Mouse (Mus musculus) E14TG2a.4 (cell line): Measurements from ENCODE around the gene Zfx.

Experiments used
- H3K27me3 ChIP-seq: 2 replicates; pipeline ENCODE4 v1.6.1; 2014; ENCODE audit warnings: low read length, control low read depth; ENCODE audit not compliant: insufficient read depth
- H3K36me3 ChIP-seq: 2 replicates; pipeline ENCODE4 v1.6.1; 2014; ENCODE audit warnings: low read length, control low read depth; ENCODE audit not compliant: insufficient read depth
- H3K4me1 ChIP-seq: replicated peaks from 2 replicates; pipeline ENCODE4 v1.6.1; 2014; ENCODE audit warnings: low read depth, low read length, control low read depth
- H3K4me3 ChIP-seq: replicated peaks from 2 replicates; pipeline ENCODE4 v1.5.1; 2014; ENCODE audit warnings: mild to moderate bottlenecking, low read length
- H3K9me3 ChIP-seq: 2 replicates; pipeline ENCODE4 v1.6.1; 2014; ENCODE audit warnings: low read length, control low read depth
- CTCF ChIP-seq: conservative IDR thresholded peaks from 2 replicates; pipeline ENCODE4 v1.5.1; 2014; ENCODE audit warnings: low read length
- NANOG ChIP-seq: IDR thresholded peaks from 2 replicates; pipeline ENCODE4 v1.6.1; 2014; ENCODE audit warnings: borderline replicate concordance, low read length, mixed read lengths
- POU5F1 ChIP-seq: IDR thresholded peaks from 2 replicates; pipeline ENCODE4 v1.6.1; 2014; ENCODE audit warnings: low read length, borderline replicate concordance

The Zfx gene

GRCm38 (mm10) chrX:94115882-94116281 lies 7.6 kb downstream of the Zfx start:
- Histone ChIP-seq H3K36me3 (no peaks in the 10 kb centered on the region), H3K4me3 (no peak overlapping the region), H3K4me1 (peaks cover 32% of the 10 kb centered on the region), H3K9me3 (no peaks in the 10 kb centered on the region), H3K27me3 (no peaks in the 10 kb centered on the region)
- TF ChIP-seq NANOG, result no peak
- TF ChIP-seq POU5F1, result no peak
- no peak for TF ChIP-seq CTCF

GRCm38 (mm10) chrX:94105964-94106363 lies 17.5 kb downstream of the Zfx start:
- TF ChIP-seq POU5F1 (no peak), NANOG (no peak), CTCF (no peak)
- Histone ChIP-seq H3K4me1 (peaks cover 15% of the 10 kb centered on the region), H3K27me3 (no peaks in the 10 kb centered on the region), H3K9me3 (no peaks in the 10 kb centered on the region), H3K36me3 (peaks cover 13% of the 10 kb centered on the region), H3K4me3 (no peak overlapping the region)

GRCm38 (mm10) chrX:94102938-94103337 lies 20.6 kb downstream of the Zfx start:
- no peak overlapping the region for H3K4me3 ChIP-seq
- peaks cover 8% of the 10 kb centered on the region for H3K4me1 ChIP-seq
- no peaks in the 10 kb centered on the region for H3K27me3 ChIP-seq
- peaks cover 29% of the 10 kb centered on the region for H3K36me3 ChIP-seq
- no peaks in the 10 kb centered on the region for H3K9me3 ChIP-seq
- TF ChIP-seq CTCF (no peak), NANOG (no peak), POU5F1 (no peak)

GRCm38 (mm10) chrX:94100561-94100960 lies 22.9 kb downstream of the Zfx start:
- TF ChIP-seq CTCF (no peak), POU5F1 (no peak), NANOG (no peak)
- Histone ChIP-seq H3K27me3 (no peaks in the 10 kb centered on the region), H3K9me3 (no peaks in the 10 kb centered on the region), H3K4me1 (no peaks in the 10 kb centered on the region), H3K4me3 (no peak overlapping the region), H3K36me3 (peaks cover 48% of the 10 kb centered on the region)

GRCm38 (mm10) chrX:94091001-94091400 lies 32.5 kb downstream of the Zfx start:
- no peaks in the 10 kb centered on the region for H3K9me3 ChIP-seq
- no peaks in the 10 kb centered on the region for H3K4me1 ChIP-seq
- H3K27me3 ChIP-seq, result no peaks in the 10 kb centered on the region
- H3K36me3 ChIP-seq, result peaks cover 22% of the 10 kb centered on the region; the same call in 1 of the 2 replicates
- no peak for TF ChIP-seq CTCF
- no peak for TF ChIP-seq NANOG
- TF ChIP-seq POU5F1, result no peak
- no peak overlapping the region for H3K4me3 ChIP-seq

GRCm38 (mm10) chrX:94061246-94061645 lies 62.3 kb downstream of the Zfx start:
- Histone ChIP-seq H3K4me1 (no peaks in the 10 kb centered on the region), H3K9me3 (no peaks in the 10 kb centered on the region), H3K27me3 (no peaks in the 10 kb centered on the region), H3K36me3 (no peaks in the 10 kb centered on the region), H3K4me3 (no peak overlapping the region)
- TF ChIP-seq NANOG, result no peak
- no peak for TF ChIP-seq POU5F1
- no peak for TF ChIP-seq CTCF

- no peaks in the 10 kb centered on the region for H3K27me3 ChIP-seq
- TF ChIP-seq CTCF (no peak), NANOG (no peak), POU5F1 (no peak)
Measured at GRCm38 (mm10) chrX:94060751-94061150, 62.8 kb downstream of the Zfx start.

GRCm38 (mm10) chrX:94058748-94059147 lies 64.8 kb downstream of the Zfx start:
- Histone ChIP-seq H3K9me3 (no peaks in the 10 kb centered on the region), H3K4me1 (0 out of 2 replicates have a peak, but pooled peaks cover 4% of the 10 kb centered on the region), H3K36me3 (no peaks in the 10 kb centered on the region), H3K4me3 (no peak overlapping the region), H3K27me3 (no peaks in the 10 kb centered on the region)
- TF ChIP-seq NANOG (no peak), POU5F1 (no peak), CTCF (no peak)

More at GRCm38 (mm10) chrX:94060751-94061150, 62.8 kb downstream of the Zfx start:
- no peaks in the 10 kb centered on the region for H3K4me1 ChIP-seq
- no peak overlapping the region for H3K4me3 ChIP-seq
- H3K36me3 ChIP-seq, result no peaks in the 10 kb centered on the region
- no peaks in the 10 kb centered on the region for H3K9me3 ChIP-seq

GRCm38 (mm10) chrX:94049048-94049447 lies 74.5 kb downstream of the Zfx start:
- TF ChIP-seq CTCF (no peak), NANOG (no peak), POU5F1 (no peak)
- no peaks in the 10 kb centered on the region for H3K9me3 ChIP-seq
- no peak overlapping the region for H3K4me3 ChIP-seq

More at GRCm38 (mm10) chrX:94049048-94049447, 74.5 kb downstream of the Zfx start:
- Histone ChIP-seq H3K36me3 (no peaks in the 10 kb centered on the region), H3K4me1 (no peaks in the 10 kb centered on the region), H3K27me3 (no peaks in the 10 kb centered on the region)
